Mouse (Mus musculus): Measurements from ENCODE around the gene Nrcam. TPM values are rescaled to one million over a fixed set of nuclear protein-coding genes. Genes with fewer than 3 reads are reported as not detected.

The Nrcam gene
- polyA plus RNA-seq (2014; fragmentation: Illumina TruSeq; extraction: RNeasy Lipid Tissue Mini Kit (QIAGEN cat#74804); ENCODE audit: low read depth, low replicate concordance), result not detected

DNA sequence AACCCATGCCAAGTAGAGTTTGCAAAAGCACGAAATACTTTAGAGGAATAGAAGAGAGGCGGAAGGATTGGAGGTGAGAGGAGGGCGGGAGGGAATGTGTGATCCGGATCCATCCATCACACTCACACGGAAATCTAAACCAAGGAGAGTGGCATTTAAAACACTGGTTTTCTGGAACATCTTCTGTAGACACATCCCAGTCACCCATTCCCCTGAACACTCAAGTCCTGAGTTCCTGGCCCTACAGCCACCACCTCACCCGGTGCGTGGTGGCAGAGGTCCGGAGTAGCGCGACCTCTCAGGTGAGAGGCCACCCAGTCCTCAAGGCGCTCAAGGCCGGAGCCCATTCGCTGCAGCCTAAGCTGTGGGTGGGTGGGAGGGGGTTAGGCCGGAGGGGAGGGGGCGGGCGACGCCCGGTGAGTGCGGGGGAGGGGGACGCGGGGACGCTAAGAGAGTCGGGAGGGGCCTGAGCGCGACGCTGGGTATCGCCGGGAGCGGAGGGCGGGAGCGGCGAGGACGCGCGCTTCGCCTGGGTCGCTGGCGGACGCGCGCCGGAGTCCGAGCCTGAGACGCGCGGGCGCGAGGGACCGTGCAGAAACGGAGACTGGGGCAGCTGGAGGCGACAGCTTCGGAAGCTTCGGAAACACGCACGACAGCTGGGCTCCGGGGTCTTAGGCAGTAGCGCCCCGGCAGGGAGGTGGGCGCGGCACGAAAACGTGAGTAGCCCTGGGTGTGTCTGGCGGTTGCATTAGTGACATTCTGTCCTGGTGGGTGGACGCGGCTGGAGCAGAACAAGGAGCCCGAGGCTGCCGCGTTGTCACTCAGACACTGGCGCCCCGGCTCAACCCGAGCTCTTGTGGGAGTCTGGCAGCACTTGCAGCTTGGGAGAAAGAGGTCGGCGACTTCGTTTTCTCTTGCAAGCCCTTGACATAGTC lies at the start of gene Nrcam:
TSS of gene Nrcam (plus strand) at position 505 of the 935 bp plus-strand sequence.

Other genes with a start within 250 kb of the Nrcam start
- 43.1 TPM for gene Dnajb9, start 118.6 kb upstream of the Nrcam start, polyA plus RNA-seq (2014; fragmentation: Illumina TruSeq; extraction: RNeasy Lipid Tissue Mini Kit (QIAGEN cat#74804); ENCODE audit: low read depth, low replicate concordance)
- gene Pnpla8, start 107.5 kb upstream of the Nrcam start, polyA plus RNA-seq (2014; fragmentation: Illumina TruSeq; extraction: RNeasy Lipid Tissue Mini Kit (QIAGEN cat#74804); ENCODE audit: low read depth, low replicate concordance), result 129 TPM

Data from heart, adult 10 weeks (tissue).